Mouse (Mus musculus) heart, embryonic 14.5 days (tissue): ENCODE measurements around the gene Insl3. TPM values are rescaled to one million over a fixed set of nuclear protein-coding genes. Genes with fewer than 3 reads are reported as not detected.
"Not testable (repeated sequence)": the region's sequence is repeated elsewhere in the genome, so short reads cannot be mapped to it uniquely, and the experiment has no call there.

Experiments used
- ATAC-seq: fragments of 200-750 bp; cut with Nextera tagmentation; 2 replicates; pipeline ENCODE4 v1.8.0; 2017; ENCODE audit warnings: low read depth, moderate TSS enrichment; ENCODE audit not compliant: insufficient number of reproducible peaks, insufficient read depth, low FRiP score
- H3K27ac ChIP-seq, 2 experiments: fragments of 200-500 bp in 1 of 2; fragments of 300-500 bp in 1 of 2; sonication (generic) in 1 of 2; replicated peaks in 1 of 2; 2 replicates each; pipeline ENCODE4 v1.5.1; 2012 to 2014; ENCODE audit warnings: low read depth in 2 of 2, low read length in 2 of 2, control low read depth in 1 of 2, mild to moderate bottlenecking in 1 of 2, mixed read lengths in 1 of 2; ENCODE audit not compliant: control insufficient read depth in 1 of 2, insufficient read depth in 1 of 2
- H3K27me3 ChIP-seq: fragments of 300-500 bp; sonication (generic); 2 replicates; pipeline ENCODE4 v1.6.1; 2014; ENCODE audit warnings: mild to moderate bottlenecking, low read length, control low read depth; ENCODE audit not compliant: control insufficient read depth, insufficient read depth
- H3K36me3 ChIP-seq: fragments of 300-500 bp; sonication (generic); 2 replicates; pipeline ENCODE4 v1.6.1; 2014; ENCODE audit warnings: mild to moderate bottlenecking, control low read depth, low read length, mixed read lengths; ENCODE audit not compliant: control insufficient read depth, insufficient read depth
- H3K4me1 ChIP-seq, 2 experiments: fragments of 200-500 bp in 1 of 2; fragments of 300-500 bp in 1 of 2; sonication (generic) in 1 of 2; 2 replicates each; pipeline ENCODE4 v1.6.1; 2012 to 2014; ENCODE audit warnings: low read length in 2 of 2, control low read depth in 1 of 2, mixed read lengths in 1 of 2; ENCODE audit not compliant: control insufficient read depth in 2 of 2, insufficient read depth in 2 of 2
- H3K4me2 ChIP-seq: fragments of 300-500 bp; sonication (generic); 2 replicates; pipeline ENCODE4 v1.6.1; 2014; ENCODE audit warnings: mild to moderate bottlenecking, low read length
- H3K4me3 ChIP-seq, 2 experiments: fragments of 200-500 bp in 1 of 2; fragments of 300-500 bp in 1 of 2; sonication (generic) in 1 of 2; 2 replicates each; pipeline ENCODE4 v1.5.1; 2012 to 2014; ENCODE audit warnings: low read length in 2 of 2, mild to moderate bottlenecking in 2 of 2, control low read depth in 1 of 2, low read depth in 1 of 2, moderate library complexity in 1 of 2; ENCODE audit not compliant: control insufficient read depth in 1 of 2, insufficient read depth in 1 of 2
- H3K9ac ChIP-seq: fragments of 300-500 bp; sonication (generic); 2 replicates; pipeline ENCODE4 v1.6.1; 2014; ENCODE audit warnings: mild to moderate bottlenecking, low read length
- H3K9me3 ChIP-seq: fragments of 300-500 bp; sonication (generic); 2 replicates; pipeline ENCODE4 v1.6.1; 2016; ENCODE audit warnings: low read length, control low read depth; ENCODE audit not compliant: control insufficient read depth
- WGBS: fragments of 180-500 bp; shearing (Covaris S2); extraction: QIAGEN DNeasy Blood & Tissue Kit; methylation state at CpG from one replicate; pipeline ENCODE4 v1.1.7; 2014; 5-methylcytosine and 5-hydroxymethylcytosine counted together
- polyA plus RNA-seq: library from polyadenylated mRNA; unstranded; fragments of >200 nt; fragmentation: Nextera tagmentation; extraction: Ambion mirVana; gene quantifications from 2 replicates; pipeline ENCODE4 v1.2.1, GENCODE M21; 2014

Insl3 gene
- polyA plus RNA-seq, 1 experiment from 2014 or later = 2.4 TPM

- H3K27ac ChIP-seq, ATAC-seq, H3K9me3 ChIP-seq, H3K4me2 ChIP-seq, H3K9ac ChIP-seq, H3K36me3 ChIP-seq, H3K4me3 ChIP-seq, H3K4me1 ChIP-seq: not testable (repeated sequence)
- H3K27me3 ChIP-seq = peaks cover 71% of the 10 kb centered on the region
- WGBS = 61% methylated on average over 12 of the region's 12 CpGs
These were observed 6.4 kb downstream of the Insl3 start for GRCm38 (mm10) chr8:71695456-71695855.

GRCm38 (mm10) chr8:71700493-71701269 lies 11.7 kb downstream of the Insl3 start:
- Histone ChIP-seq H3K27ac (no peak overlapping the region), H3K4me3 (peak overlapping the region; percentile 33 to 38), H3K4me1 (peaks cover 4 to 10% of the 10 kb centered on the region in 2 experiments; a peak in 3 of 4 replicates), H3K36me3 (no peaks in the 10 kb centered on the region), H3K9me3 (no peaks in the 10 kb centered on the region), H3K27me3 (peaks cover 50% of the 10 kb centered on the region), H3K9ac (peak overlapping the region; percentile 50), H3K4me2 (peak overlapping the region; percentile 64)
- peak; percentile 27; the same call in 1 of the 2 replicates for ATAC-seq
- WGBS = 6% methylated on average over 29 of the region's 29 CpGs

- no peaks in the 10 kb centered on the region for H3K9me3 ChIP-seq
- peaks cover 50% of the 10 kb centered on the region for H3K27me3 ChIP-seq
- H3K4me2 ChIP-seq = peak within 1 kb of the TSS; percentile 64
- WGBS = 15% methylated on average over 30 of the region's 34 CpGs
- no peaks in the 10 kb centered on the region for H3K36me3 ChIP-seq
- H3K27ac ChIP-seq = no peak within 1 kb of the TSS
- H3K4me3 ChIP-seq = peak within 1 kb of the TSS; percentile 33 to 38
- ATAC-seq = no peak
- H3K4me1 ChIP-seq = peaks cover 4 to 10% of the 10 kb centered on the region in 2 experiments; a peak in 3 of 4 replicates
- peak within 1 kb of the TSS; percentile 50 for H3K9ac ChIP-seq
These were observed 12.5 kb downstream of the Insl3 start, which contains the start of gene B3gnt3 for GRCm38 (mm10) chr8:71701414-71702086. Gene B3gnt3 (minus strand): TSS chr8:71701789.

- H3K9ac ChIP-seq = no peak overlapping the region
- H3K4me1 ChIP-seq = peaks cover 4 to 10% of the 10 kb centered on the region in 2 experiments; a peak in 3 of 4 replicates
- H3K9me3 ChIP-seq = no peaks in the 10 kb centered on the region
- H3K4me2 ChIP-seq = no peak overlapping the region
- peaks cover 51% of the 10 kb centered on the region for H3K27me3 ChIP-seq
- 34% methylated on average over 4 of the region's 4 CpGs for WGBS
- no peaks in the 10 kb centered on the region for H3K36me3 ChIP-seq
- ATAC-seq = no peak
- H3K4me3 ChIP-seq = no peak overlapping the region
- no peak overlapping the region for H3K27ac ChIP-seq
These were observed 13.0 kb downstream of the Insl3 start for GRCm38 (mm10) chr8:71702087-71702432.

GRCm38 (mm10) chr8:71702923-71703322 lies 13.9 kb downstream of the Insl3 start:
- ATAC-seq = no peak
- Histone ChIP-seq H3K36me3 (no peaks in the 10 kb centered on the region), H3K4me3 (no peak overlapping the region), H3K4me1 (peaks cover 4 to 10% of the 10 kb centered on the region in 2 experiments; a peak in 3 of 4 replicates), H3K27me3 (peaks cover 59% of the 10 kb centered on the region), H3K9me3 (0 out of 2 replicates have a peak, but pooled peaks cover 1% of the 10 kb centered on the region), H3K4me2 (no peak overlapping the region), H3K9ac (no peak overlapping the region), H3K27ac (no peak overlapping the region)
- WGBS = 65% methylated on average over 3 of the region's 3 CpGs

- H3K4me2 ChIP-seq, H3K9me3 ChIP-seq, H3K27ac ChIP-seq, H3K4me3 ChIP-seq, H3K36me3 ChIP-seq, ATAC-seq, H3K9ac ChIP-seq: not testable (repeated sequence)
- H3K27me3 ChIP-seq = peaks cover 62% of the 10 kb centered on the region
- peaks cover 4 to 10% of the 10 kb centered on the region in 2 experiments; a peak in 3 of 4 replicates for H3K4me1 ChIP-seq
These were observed 14.4 kb downstream of the Insl3 start for GRCm38 (mm10) chr8:71703400-71703799.

- H3K4me2 ChIP-seq = no peak overlapping the region
- H3K9ac ChIP-seq = no peak overlapping the region
- H3K27ac ChIP-seq = no peak overlapping the region
- ATAC-seq = no peak
- H3K36me3 ChIP-seq = no peaks in the 10 kb centered on the region
- 0 out of 2 replicates have a peak, but pooled peaks cover 2% of the 10 kb centered on the region for H3K9me3 ChIP-seq
- no peak overlapping the region for H3K4me3 ChIP-seq
- WGBS = 38% methylated on average over 8 of the region's 8 CpGs
- H3K4me1 ChIP-seq = no peaks in the 10 kb centered on the region; a peak in 1 of 4 replicates
- peaks cover 47% of the 10 kb centered on the region for H3K27me3 ChIP-seq
These were observed 18.9 kb downstream of the Insl3 start for GRCm38 (mm10) chr8:71707874-71708273.
